Mouse (Mus musculus): ENCODE data around the gene Tdrkh. TPM values are rescaled to one million over a fixed set of nuclear protein-coding genes. Genes with fewer than 3 reads are reported as not detected.

The Tdrkh gene
- polyA plus RNA-seq, 1 experiment from 2014 or later, result 14.6 TPM

DNA sequence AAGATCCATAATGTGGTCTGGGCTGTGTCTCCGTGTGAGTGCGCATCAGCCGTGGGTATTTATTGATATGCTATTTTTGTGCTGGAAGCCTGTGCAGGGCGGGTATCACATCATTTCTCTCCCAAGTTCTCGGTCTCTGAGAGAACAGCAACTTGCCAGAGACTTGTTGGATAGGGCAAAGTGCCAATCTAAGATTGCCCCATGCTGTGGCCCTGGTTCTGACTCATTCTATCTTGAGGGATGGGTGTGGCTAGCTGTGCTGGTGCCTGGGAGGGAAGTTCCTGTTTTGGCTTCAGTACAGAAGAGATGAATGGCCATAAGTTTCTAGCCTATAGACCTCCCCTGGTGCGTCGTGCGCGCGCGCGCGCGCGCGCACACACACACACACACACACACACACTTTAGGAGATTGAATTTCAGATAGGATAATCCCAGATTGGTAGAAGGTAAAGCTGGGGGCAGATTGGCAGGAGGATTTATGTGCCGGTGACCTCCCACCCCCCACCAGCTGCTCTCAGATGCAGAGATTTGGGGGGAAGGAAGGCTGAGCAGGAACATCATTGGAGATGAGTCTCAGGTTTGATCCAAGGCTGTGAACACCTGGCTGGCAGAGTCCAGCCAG, 69.8 kb downstream of the Tdrkh start:
- DNase-seq (ENCODE audit: low spot score) (no peak), ATAC-seq (replicated peaks; ENCODE audit: low FRiP score, low TSS enrichment, low read depth) (no peak)
- H3K4me2 ChIP-seq (ENCODE audit: low read length), result no peak overlapping the region
- H3K36me3 ChIP-seq (ENCODE audit: control insufficient read depth, insufficient read depth, low read length), result no peaks in the 10 kb centered on the region
- peaks cover 7% of the 10 kb centered on the region; the same call in 1 of the 2 replicates for H3K27me3 ChIP-seq (replicated peaks; ENCODE audit: control insufficient read depth, insufficient read depth, low read length)
- no peak overlapping the region for H3K9ac ChIP-seq (ENCODE audit: low read length)
- 86% methylated on average over 17 of the region's 17 CpGs for WGBS
- no peaks in the 10 kb centered on the region for H3K9me3 ChIP-seq (ENCODE audit: control insufficient read depth, low read length)
- no peak overlapping the region for H3K4me3 ChIP-seq (ENCODE audit: low read depth, low read length)
- no peak overlapping the region for H3K27ac ChIP-seq (ENCODE audit: low read depth)
- H3K4me1 ChIP-seq (replicated peaks; ENCODE audit: control insufficient read depth, insufficient read depth, low read length), result no peaks in the 10 kb centered on the region

GRCm38 (mm10) chr3:94483790-94484439, 70.8 kb downstream of the Tdrkh start:
- 27% methylated on average over 20 of the region's 20 CpGs for WGBS
- no peaks in the 10 kb centered on the region for H3K9me3 ChIP-seq (ENCODE audit: control insufficient read depth, low read length)
- H3K27ac ChIP-seq (ENCODE audit: low read depth), result no peak overlapping the region
- H3K9ac ChIP-seq (ENCODE audit: low read length), result no peak overlapping the region
- no peaks in the 10 kb centered on the region for H3K4me1 ChIP-seq (replicated peaks; ENCODE audit: control insufficient read depth, insufficient read depth, low read length)
- H3K4me2 ChIP-seq (ENCODE audit: low read length), result no peak overlapping the region
- peak; percentile 51 for ATAC-seq (replicated peaks; ENCODE audit: low FRiP score, low TSS enrichment, low read depth)
- H3K27me3 ChIP-seq (replicated peaks; ENCODE audit: control insufficient read depth, insufficient read depth, low read length), result peaks cover 5% of the 10 kb centered on the region; the same call in 1 of the 2 replicates
- DNase-seq (ENCODE audit: low spot score), result peak; percentile 67
- no peak overlapping the region for H3K4me3 ChIP-seq (ENCODE audit: low read depth, low read length)
- H3K36me3 ChIP-seq (ENCODE audit: control insufficient read depth, insufficient read depth, low read length), result no peaks in the 10 kb centered on the region

Other genes with a start within 250 kb of the Tdrkh start
- gene Gm10696, start 235.1 kb upstream of the Tdrkh start, polyA plus RNA-seq (2014; fragmentation: Nextera tagmentation; extraction: Ambion mirVana), result not detected in 2 replicates
- not detected in 2 replicates for gene Gm5286, start 216.6 kb upstream of the Tdrkh start, polyA plus RNA-seq (2014; fragmentation: Nextera tagmentation; extraction: Ambion mirVana)
- gene Gm4778, start 149.2 kb upstream of the Tdrkh start, polyA plus RNA-seq (2014; fragmentation: Nextera tagmentation; extraction: Ambion mirVana), result not detected in 2 replicates
- gene Them4, start 103.2 kb upstream of the Tdrkh start, polyA plus RNA-seq (2014; fragmentation: Nextera tagmentation; extraction: Ambion mirVana), result 17.5 and 18.3 TPM in 2 replicates
- gene Them5, start 71.2 kb upstream of the Tdrkh start, polyA plus RNA-seq (2014; fragmentation: Nextera tagmentation; extraction: Ambion mirVana), result not detected in 2 replicates
- gene C2cd4d, start 50.8 kb upstream of the Tdrkh start, polyA plus RNA-seq (2014; fragmentation: Nextera tagmentation; extraction: Ambion mirVana), result 1.1 and 1.5 TPM in 2 replicates
- gene Rorc, start 40.5 kb upstream of the Tdrkh start, polyA plus RNA-seq (2014; fragmentation: Nextera tagmentation; extraction: Ambion mirVana), result 3.8 and 4.0 TPM in 2 replicates
- gene Lingo4, start 14.8 kb upstream of the Tdrkh start, polyA plus RNA-seq (2014; fragmentation: Nextera tagmentation; extraction: Ambion mirVana), result 0.38 and 0.52 TPM in 2 replicates
- 73.2 and 76.2 TPM in 2 replicates for gene Mrpl9, start 30.0 kb downstream of the Tdrkh start, polyA plus RNA-seq (2014; fragmentation: Nextera tagmentation; extraction: Ambion mirVana)
- gene Oaz3, start 30.6 kb downstream of the Tdrkh start, polyA plus RNA-seq (2014; fragmentation: Nextera tagmentation; extraction: Ambion mirVana), result 0.26 and 0.51 TPM in 2 replicates
- gene Celf3, start 65.0 kb downstream of the Tdrkh start, polyA plus RNA-seq (2014; fragmentation: Nextera tagmentation; extraction: Ambion mirVana), result 47.7 and 54.3 TPM in 2 replicates
- gene Riiad1, start 67.1 kb downstream of the Tdrkh start, polyA plus RNA-seq (2014; fragmentation: Nextera tagmentation; extraction: Ambion mirVana), result 8.1 and 9.3 TPM in 2 replicates
- 28.6 and 33.8 TPM in 2 replicates for gene Snx27, start 169.4 kb downstream of the Tdrkh start, polyA plus RNA-seq (2014; fragmentation: Nextera tagmentation; extraction: Ambion mirVana)
- not detected in 2 replicates for gene Gm10972, start 229.8 kb downstream of the Tdrkh start, polyA plus RNA-seq (2014; fragmentation: Nextera tagmentation; extraction: Ambion mirVana)
- gene Tuft1, start 245.6 kb downstream of the Tdrkh start, polyA plus RNA-seq (2014; fragmentation: Nextera tagmentation; extraction: Ambion mirVana), result 10.9 and 11.0 TPM in 2 replicates

Data from intestine, embryonic 14.5 days (tissue).